Mouse (Mus musculus): ENCODE results near the gene Chil1.

Chil1 gene

DNA sequence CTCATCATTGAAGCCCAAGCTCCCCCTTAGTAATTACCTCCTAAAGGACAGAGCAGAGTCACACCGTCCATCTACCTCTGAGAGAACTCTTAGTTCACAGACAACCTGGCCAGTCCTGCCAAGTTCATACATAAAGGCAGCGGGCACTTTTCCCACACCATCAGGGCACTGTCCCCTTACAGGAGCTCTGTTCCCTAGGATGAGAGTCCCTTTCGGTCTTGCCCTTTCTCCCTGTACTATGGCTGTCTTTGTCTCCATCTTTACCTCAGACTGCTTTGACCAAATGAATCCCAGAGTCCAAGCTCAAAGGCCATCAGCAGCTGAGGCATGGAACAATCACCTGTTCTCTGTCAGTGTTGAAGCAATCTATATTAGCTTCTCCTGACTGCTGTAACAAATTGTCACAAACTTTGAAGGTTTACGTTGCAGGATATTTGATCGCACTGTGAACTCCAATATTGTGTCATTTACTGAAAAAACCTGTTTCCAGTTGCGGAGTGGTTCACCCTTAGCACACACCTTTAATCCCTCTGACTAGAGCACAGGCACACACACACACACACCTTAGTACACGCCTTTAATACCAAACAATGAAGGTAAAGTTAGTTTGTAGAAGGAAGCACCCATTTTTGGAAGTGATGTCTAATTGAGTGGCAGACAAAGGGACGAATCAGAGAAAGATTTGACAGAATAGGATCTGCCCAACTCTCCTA, 12.8 kb upstream of the Chil1 start:
- no peak for DNase-seq (ENCODE audit: low spot score in 2 of 2)

DNA sequence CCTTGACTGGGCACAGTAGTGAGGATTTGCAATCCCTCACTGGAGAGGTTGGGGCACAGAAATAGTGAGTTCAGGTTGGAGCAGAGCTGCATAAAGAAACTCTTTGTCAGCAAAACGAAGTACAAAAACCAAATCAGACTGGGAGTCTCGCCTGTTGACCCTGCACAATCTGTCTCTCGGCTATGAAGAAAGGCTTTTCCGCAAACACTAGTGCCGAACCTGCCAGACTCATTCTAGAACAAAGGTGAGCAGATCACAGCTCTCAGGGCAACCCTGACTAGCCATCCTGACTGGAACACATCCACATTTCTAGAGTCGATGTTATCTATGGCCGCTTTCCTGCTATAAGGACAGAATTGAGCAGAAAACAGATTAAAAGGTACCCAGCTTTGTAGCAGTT, 8.9 kb upstream of the Chil1 start:
- no peak for DNase-seq (ENCODE audit: low spot score in 2 of 2)

DNA sequence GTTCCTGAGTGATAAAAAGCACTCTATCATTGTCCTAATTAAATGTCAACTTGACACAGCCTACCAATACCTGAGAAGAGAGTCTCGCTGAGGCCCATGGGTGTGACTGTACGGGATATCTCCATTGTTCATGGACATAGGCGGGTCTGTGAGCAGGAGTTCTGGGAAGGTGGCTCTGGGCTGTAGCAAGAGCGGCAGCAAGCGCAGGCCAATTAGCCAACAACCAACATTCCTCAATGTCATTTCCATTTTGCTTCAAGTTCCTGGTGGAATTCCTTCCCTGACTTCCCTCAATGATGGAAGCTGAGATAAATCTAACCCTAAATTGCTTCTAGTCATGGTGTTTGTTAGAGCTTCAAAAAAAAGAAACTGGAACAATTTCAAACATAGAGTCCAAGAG, 4.0 kb upstream of the Chil1 start:
- DNase-seq (ENCODE audit: low spot score in 2 of 2) = no peak

DNA sequence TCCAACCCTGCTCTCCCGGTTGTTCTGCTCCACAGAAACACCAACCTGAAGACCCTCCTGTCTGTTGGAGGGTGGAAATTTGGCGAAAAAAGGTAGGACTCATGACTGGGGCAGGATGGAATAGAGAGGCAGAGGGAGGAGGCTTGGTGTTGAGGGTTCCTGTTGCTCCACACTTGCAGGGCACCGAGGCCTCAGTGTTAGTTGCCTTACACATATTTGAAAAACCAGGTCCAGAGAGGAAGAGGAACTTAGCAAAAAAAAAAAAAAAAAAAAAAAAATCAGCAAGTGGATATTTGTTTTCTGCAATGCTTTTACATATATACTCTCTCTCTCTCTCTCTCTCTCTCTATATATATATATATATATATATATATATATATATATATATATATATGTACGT, 2.1 kb downstream of the Chil1 start:
- DNase-seq (ENCODE audit: low spot score in 2 of 2) = no peak

DNA sequence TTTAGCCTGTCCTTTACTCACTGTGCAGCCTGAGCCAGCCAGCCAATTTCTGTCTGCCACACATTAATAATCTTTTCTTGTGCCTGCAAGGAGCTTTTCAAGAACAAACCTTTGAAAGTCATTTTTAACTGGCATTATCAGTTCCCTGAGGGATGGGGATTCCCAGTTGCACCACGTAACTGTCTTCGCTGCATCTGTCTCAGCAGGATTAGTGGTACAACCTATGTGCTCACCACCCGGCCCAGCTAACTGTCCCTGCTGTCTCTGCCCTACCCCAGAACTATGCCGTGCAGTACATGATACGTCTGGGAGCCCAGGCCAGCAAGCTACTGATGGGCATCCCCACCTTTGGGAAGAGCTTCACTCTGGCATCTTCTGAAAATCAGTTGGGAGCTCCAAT, 6.2 kb downstream of the Chil1 start:
- DNase-seq (ENCODE audit: low spot score in 2 of 2) = no peak

DNA sequence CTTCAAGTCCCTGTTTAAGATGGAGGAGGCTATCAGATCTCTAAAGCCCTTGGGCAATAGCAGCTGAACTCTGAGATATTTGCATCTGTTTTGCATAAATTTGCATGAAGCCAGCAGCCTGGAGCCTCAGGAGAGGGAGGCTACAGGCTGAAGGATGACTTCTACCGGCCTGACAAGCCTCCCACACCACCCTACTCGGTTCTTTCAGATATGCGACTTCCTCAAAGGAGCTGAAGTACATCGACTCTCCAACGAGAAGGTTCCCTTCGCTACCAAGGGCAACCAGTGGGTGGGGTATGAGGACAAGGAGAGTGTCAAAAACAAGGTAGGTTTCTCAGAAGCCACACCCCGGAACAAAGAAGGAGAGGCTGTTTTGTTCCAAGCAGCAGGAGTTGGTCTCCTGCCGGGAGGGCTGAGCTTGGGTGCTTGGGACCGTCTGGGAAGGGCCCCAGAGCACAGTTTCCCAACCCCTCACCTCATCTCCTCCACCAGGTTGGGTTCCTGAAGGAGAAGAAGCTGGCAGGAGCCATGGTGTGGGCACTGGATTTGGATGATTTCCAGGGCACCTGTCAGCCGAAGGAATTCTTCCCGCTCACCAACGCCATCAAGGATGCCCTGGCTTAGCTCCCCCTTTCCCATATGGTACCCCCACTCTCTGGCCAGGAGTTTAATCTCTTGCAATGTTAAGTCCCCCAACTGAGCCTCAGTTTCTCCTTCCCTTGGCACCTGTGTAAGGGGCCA, 7.2 kb downstream of the Chil1 start:
- DNase-seq (ENCODE audit: low spot score in 2 of 2) = no peak

DNA sequence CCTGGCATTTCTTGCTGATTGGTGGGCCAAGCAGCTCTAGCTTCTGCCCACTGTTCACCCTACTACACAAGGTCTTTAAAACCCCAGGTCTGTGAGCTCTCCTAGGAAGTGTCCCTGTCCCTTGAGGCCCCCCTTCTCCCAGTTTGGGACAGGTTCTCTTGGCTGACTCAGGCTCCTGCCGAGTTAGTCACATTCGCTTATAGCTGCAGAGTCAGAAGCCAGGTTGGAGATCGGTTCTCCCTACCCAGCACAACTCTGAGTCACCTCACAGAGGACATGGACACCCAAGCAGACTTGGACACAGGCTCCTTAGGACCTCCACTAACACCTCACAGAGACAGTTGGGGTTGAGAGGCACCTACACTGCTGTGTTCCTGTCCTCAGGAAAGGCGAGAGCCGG, 9.2 kb downstream of the Chil1 start:
- no peak for DNase-seq (ENCODE audit: low spot score in 2 of 2)

DNA sequence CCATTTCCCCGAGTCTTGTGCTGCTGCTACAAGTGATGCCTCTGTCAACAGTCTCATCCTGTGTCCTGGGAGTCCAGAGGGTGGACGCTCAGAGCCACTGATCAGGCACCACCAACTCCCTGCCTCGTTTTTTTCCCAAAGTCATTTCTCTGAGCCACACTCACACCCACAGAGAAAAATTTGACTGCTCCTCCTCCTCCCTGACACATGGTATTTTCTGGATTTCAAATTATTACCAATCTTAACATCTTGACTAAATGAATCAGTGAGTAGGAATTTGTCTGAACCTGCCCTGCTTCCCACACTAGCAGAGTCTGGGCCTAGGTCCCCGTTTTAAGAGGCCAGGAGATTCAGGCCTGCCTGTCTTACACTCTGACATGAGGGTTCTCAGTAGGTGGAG, 10.0 kb downstream of the Chil1 start:
- no peak for DNase-seq (ENCODE audit: low spot score in 2 of 2)

DNA sequence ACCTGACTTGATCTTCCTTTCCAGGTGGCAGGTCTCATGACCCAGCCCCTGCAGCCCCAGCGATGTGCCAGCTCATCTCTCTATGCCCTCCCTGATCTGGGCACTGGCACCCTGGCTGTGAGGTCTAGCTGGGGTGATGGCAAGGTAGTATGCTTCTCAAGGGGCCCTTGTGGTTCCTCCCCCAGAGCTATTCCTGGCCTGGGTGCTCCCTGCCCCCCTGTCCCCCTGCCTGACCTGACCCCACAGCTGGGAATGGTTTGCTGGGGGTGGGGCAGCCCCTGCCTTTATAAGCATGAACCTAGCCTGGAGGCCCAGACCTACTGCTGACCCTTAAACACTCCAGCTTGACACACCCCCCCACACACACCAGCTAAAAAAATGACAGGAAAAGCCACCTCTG, 11.2 kb downstream of the Chil1 start, which contains the start of gene Mybph:
Gene Mybph (plus strand): TSS at position 323 of the 400 bp plus-strand sequence.
- no peak for DNase-seq (ENCODE audit: low spot score in 2 of 2)

DNA sequence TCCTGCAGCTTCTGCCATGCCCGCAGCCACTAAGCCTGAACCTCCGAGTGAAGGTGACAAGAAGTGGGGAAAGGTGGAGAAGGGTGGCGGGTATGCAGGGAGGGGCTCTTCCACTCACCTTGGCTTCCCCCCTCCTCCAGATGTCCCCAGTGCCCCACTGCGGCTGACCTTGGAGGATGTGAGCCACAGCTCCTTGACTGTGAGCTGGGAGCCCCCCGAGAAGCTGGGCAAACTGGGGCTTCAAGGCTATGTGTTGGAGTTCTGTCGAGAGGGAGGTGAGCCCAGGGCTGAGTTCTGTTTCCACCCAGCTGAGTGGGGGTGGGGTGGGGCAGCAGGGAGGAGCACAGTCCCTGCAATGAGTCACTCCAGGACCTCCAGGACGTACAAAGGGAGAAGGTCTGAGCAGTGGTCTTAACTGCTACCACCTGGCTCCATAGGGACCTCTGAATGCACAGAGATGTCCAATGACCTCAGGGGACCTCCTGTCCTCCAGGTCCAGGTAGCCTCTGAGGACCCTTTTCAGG, 11.8 kb downstream of the Chil1 start:
- DNase-seq (ENCODE audit: low spot score in 2 of 2) = no peak

DNA sequence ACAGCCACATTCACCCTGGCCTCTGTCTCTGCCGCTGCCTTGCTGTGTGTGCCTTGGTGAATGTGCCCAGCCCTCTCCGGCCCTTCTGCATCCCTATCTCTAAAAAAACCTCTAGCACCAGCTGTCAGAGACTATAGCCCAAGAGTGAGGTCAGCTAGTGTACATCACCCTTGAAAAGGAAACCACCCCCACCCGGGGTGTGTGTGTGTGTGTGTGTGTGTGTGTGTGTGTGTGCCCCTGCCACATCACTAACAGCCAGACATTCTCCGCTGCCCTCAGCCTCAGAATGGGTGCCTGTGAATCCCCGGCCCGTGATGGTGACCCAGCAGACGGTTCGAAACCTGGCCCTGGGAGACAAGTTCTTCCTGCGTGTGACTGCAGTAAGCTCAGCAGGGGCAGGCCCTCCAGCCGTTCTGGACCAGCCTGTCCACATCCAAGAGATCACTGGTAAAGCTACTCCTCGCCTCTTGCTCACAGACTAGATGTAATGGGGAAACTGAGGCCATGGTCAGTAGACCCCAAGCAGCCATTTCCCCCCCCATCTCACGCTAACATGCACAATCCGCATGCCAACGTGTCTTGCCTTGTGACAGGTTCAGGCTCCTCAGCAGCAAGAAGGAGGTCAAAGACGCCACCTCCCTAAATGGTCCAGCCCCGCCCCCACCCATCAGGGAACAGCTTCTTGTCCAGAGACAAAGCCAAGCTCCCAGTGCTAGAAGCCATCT, 12.5 kb downstream of the Chil1 start:
- DNase-seq (ENCODE audit: low spot score in 2 of 2) = no peak

DNA sequence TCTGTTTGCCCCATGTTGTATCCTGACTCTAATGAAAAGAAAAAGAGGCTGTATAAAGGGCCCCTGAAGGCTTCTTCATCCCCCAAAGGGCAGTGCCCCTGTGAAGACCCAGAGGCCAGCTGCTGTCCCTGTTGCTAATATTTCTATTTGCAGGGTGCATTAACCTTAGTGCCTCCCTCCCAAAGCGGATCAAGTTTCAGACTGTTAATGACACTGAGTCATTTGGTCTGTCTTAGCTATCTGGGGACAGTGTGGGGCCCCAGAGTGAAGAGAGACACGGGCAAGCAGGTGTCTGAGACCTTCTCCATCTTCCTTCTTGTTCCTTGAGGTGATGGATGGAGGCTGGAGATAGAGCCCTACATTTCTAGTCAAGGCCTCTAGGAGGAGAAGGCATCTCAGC, 13.1 kb downstream of the Chil1 start:
- no peak for DNase-seq (ENCODE audit: low spot score in 2 of 2)

DNA sequence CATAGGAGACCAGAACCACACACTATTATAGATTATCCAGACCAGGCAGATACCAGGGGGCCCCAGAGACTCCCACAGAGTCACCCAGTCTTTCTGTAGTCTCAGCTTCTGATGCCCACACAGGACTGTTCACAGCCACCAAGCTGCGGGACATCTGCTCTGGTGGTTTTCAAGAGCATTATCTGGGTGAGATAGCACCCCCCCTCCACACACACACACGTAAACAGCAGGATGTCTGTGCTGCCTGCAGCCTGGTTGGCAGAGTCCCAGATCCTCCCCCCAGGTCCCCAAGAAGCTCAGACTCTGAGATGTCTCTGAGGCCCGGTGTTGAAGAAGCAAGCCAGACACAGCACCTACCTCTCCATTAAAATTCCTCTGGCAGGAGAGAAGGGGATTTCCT, 13.6 kb downstream of the Chil1 start:
- no peak for DNase-seq (ENCODE audit: low spot score in 2 of 2)

DNA sequence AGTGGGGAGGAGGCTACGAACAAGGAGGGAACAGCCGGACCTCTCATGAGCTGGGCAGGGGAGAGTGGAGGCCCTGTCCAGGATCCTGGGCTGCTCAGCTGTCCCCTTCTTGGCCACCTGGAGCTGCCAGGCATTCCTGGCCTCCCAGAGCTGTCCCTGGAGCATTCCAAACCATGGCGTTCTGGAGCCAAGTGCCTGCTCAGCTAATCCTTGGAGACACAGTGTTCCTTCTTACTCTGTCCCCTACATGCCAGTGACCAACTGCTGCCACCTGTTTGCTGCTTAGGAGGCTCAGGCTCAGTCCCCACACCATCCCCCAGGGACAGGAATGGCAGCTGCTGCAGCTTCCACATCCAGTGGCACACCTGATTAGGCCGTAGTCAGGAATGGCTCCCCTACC, 14.0 kb downstream of the Chil1 start:
- no peak for DNase-seq (ENCODE audit: low spot score in 2 of 2)

DNA sequence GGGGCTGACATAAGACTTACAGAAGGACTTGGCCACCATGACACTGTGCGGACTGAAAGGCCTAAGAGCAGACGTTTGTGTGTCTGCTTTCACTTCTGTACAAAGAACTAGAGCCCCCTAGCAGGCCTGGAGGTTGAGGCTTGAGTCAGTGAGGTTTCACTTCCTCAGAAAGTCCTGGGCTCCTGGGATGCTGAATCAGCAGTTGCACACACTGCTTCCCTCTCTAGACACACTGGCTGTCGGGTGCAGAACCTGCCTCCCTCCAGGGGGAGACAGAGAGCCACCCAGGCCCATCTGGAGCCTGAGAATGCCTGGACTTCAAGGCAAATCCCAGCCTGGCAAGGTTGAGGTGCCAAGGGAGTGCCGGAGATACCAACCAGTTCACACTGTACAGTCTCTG, 14.4 kb downstream of the Chil1 start:
- peak; percentile 74 to 76 for DNase-seq (ENCODE audit: low spot score in 2 of 2)

DNA sequence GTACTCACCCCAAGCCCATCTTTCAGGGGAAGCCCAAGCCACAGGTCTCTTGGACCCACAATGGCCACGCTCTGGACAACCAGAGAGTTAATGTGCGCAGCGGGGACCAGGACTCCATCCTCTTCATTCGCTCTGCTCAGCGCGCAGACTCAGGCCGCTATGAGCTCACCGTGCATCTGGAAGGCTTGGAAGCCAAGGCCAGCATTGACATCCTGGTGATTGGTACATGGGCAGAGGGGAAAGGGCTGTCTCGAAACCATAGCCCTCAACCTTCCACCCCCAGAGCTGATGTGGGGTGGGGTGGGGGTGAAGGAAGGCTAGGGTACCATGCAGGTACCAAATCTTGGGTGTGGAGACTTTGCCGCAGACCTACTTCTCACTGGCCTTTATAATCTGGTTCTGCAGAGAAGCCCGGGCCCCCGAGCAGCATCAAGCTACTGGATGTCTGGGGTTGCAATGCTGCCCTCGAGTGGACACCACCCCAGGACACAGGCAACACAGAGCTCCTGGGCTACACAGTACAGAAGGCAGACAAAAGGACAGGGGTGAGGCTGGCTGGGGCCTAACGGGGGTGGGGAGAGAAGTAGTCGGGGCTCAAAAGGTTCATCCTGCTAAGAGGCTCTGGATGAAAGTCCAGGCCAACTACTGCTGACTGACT, 15.5 kb downstream of the Chil1 start:
- no peak for DNase-seq (ENCODE audit: low spot score in 2 of 2)

DNA sequence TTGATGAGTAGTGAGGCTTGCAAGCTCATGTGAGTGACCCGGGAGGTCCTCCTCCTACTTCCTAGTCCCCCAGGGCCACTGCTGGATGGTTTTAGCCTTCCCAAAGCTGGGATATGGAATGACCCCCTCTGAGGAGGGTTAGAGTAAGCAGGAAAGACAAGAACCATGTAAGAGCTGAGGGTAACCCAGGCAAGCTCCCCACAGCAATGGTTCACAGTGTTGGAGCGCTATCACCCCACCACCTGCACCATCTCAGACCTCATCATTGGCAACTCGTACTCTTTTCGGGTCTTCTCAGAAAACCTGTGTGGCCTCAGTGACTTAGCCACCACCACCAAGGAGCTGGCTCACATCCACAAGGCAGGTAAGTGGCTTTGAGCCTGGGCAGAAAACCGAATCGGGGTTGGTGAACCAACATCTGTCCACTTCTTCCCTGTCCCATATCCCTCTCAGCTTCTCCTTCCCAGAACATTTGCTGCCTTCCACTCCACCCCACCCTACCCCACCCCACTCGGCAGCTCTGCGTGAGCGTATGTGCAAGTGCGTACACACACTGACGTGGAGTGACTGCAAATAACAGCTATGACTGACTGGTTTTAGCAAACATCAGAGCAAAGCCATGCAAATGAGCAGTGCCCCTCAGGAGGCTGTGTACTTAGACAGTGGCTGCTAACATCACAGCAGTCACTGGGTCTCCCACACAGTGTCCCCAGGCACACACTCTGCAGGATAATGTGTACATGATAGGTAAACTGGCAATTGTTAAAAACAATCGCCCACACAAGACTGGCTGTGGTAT, 16.4 kb downstream of the Chil1 start:
- no peak for DNase-seq (ENCODE audit: low spot score in 2 of 2)

DNA sequence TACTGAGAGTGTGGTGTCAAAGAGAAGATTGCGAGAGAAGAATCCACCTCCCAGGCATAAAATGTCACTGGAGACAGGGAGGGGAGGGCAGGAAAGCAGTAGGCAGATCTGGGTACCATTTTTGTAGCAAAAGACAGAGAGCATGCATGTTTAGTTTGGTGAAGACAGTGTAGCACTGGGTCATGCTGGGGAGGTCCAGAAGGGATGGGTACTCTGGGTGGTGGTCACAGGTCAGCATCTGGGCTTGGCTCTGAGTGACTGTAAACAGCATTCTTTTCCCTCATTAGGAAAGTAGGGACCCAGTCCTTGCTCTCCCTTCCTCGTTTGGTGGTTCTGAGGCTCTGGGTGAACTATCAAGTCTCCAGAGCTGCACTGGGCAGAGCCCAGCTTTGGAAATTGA, 18.5 kb downstream of the Chil1 start:
- no peak for DNase-seq (ENCODE audit: low spot score in 2 of 2)

DNA sequence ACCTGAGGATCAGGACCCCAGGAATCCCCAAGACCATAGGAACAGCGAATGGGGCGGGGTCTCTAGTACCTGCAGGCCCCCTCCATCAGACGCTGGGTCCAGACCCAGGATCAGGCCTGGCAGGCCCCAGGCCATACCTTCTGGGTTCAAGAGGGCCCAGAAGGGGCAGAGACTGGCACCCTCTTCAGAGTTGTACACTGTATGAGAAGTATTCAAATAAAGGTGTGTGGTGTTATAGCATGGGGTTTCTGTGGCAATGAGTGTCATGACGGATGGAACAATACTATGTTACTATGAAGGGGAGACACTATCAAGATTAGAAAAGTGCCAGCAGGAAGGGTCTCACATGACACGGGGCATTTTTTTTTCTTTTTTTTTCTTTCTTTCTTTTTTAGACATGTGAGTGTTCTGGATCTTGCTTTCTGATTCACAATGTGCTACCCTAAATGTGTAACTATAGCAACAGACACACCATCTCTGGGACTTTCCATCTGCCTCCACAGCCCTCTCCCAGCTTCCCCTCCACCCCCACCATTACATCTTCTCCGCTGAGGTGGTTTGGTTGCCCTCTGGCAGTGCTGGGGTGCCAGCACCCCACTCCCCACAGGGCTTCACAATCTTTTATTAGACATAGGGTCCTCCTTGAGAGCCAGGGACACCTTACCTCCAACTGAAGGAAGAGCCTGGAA, 19.2 kb downstream of the Chil1 start:
- no peak for DNase-seq (ENCODE audit: low spot score in 2 of 2)

DNA sequence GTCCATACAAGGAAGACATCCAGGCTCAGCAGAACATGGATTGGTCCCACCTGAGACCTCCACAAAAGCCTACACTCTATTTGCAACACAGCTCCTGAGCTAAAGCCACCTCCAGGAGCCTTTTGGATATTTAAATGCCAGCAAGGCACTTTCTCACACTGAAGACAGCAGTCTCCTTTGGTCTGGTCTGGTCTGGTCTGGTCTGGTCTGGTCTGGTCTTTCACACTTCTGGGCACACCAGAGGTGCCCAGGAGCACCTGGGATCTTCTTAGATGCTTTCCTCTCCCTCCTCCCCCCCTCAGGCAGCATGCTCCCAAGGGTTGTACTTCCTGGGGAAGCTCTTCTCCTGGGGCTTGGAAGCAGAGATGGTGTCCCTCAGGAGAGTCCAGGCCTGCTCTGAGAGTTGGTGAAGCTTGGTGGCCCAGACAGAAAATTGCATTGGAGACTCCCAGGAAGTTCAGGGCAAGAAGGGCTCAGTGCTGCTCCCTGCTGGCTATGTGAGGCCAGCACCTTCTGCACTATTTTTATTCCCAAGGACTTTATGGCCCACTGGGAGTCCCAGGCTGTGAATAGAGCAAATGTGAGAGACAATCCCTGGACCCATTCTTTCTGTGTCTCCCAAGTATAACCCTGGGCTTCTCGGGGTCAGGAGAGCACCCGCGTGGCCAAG, 19.9 kb downstream of the Chil1 start:
- no peak for DNase-seq (ENCODE audit: low spot score in 2 of 2)
